Mouse (Mus musculus): Measurements from ENCODE around the gene Fam71f1. TPM values are rescaled to one million over a fixed set of nuclear protein-coding genes. Genes with fewer than 3 reads are reported as not detected.

Gene Fam71f1
- polyA plus RNA-seq (2015; fragmentation: Nextera tagmentation; extraction: Ambion mirVana) = 0.28 TPM in 1 of 2 replicates, not detected in the other

GRCm38 (mm10) chr6:29318879-29319278 lies at the start of gene Fam71f1:
Gene Fam71f1 (plus strand): TSS chr6:29319140.
- no peak within 1 kb of the TSS for H3K4me3 ChIP-seq (replicated peaks)
- H3K9ac ChIP-seq = no peak within 1 kb of the TSS
- no peak for ATAC-seq (ENCODE audit: insufficient number of reproducible peaks, low FRiP score, low TSS enrichment, low read depth)
- no peaks in the 10 kb centered on the region for H3K27me3 ChIP-seq
- no peaks in the 10 kb centered on the region for H3K9me3 ChIP-seq (replicated peaks)
- no peaks in the 10 kb centered on the region for H3K4me1 ChIP-seq
- 65% methylated on average over 5 of the region's 5 CpGs for WGBS
- H3K27ac ChIP-seq (replicated peaks) = no peak within 1 kb of the TSS; the same call in 1 of the 2 replicates
- H3K4me2 ChIP-seq (replicated peaks) = no peak within 1 kb of the TSS
- H3K36me3 ChIP-seq = no peaks in the 10 kb centered on the region

- Histone ChIP-seq H3K4me1 (peaks cover 14% of the 10 kb centered on the region; the same call in 1 of the 2 replicates), H3K27me3 (no peaks in the 10 kb centered on the region), H3K4me3 (replicated peaks) (no peak overlapping the region), H3K4me2 (replicated peaks) (no peak overlapping the region; the same call in 1 of the 2 replicates), H3K27ac (replicated peaks) (no peak overlapping the region), H3K9me3 (replicated peaks) (no peaks in the 10 kb centered on the region), H3K9ac (no peak overlapping the region), H3K36me3 (peaks cover 9% of the 10 kb centered on the region; the same call in 1 of the 2 replicates)
- ATAC-seq (ENCODE audit: insufficient number of reproducible peaks, low FRiP score, low TSS enrichment, low read depth) = no peak
- 9% methylated on average over 8 of the region's 8 CpGs for WGBS
Observed at GRCm38 (mm10) chr6:29270961-29271360, 48.0 kb upstream of the Fam71f1 start.

- Histone ChIP-seq H3K27me3 (no peaks in the 10 kb centered on the region), H3K9ac (peak within 1 kb of the TSS; percentile 74), H3K27ac (replicated peaks) (peak within 1 kb of the TSS; percentile 81), H3K36me3 (peaks cover 12% of the 10 kb centered on the region; the same call in 1 of the 2 replicates), H3K4me1 (peaks cover 14% of the 10 kb centered on the region; the same call in 1 of the 2 replicates), H3K4me2 (replicated peaks) (peak within 1 kb of the TSS; percentile 63), H3K4me3 (replicated peaks) (peak within 1 kb of the TSS; percentile 72), H3K9me3 (replicated peaks) (no peaks in the 10 kb centered on the region)
- peak; percentile 96 for ATAC-seq (ENCODE audit: insufficient number of reproducible peaks, low FRiP score, low TSS enrichment, low read depth)
- under 1% methylated on average over 46 of the region's 46 CpGs for WGBS
Observed at GRCm38 (mm10) chr6:29272312-29273072, 46.4 kb upstream of the Fam71f1 start, which contains the start of gene Hilpda. Gene Hilpda (plus strand): TSS chr6:29272488.

DNA sequence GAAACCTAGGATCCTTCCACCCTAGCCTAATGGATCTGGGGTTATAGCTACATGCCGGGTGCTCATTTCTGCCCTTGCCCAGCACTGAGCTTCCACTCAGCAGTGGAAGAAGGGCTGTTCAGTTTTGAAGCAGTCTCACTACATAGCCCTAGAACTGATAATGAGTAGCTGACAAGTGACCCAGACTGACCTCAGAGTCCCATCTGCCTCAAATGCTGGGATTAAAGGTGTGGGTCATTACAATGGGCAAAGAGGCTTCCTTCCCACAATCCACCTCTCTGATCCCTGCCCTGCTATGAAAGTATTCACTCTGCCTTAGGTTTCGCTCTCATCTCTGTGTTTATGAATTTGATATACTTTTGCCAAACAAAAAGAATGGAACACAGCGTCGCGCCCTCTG lies 42.2 kb upstream of the Fam71f1 start:
- H3K4me1 ChIP-seq = 0 out of 2 replicates have a peak, but pooled peaks cover 11% of the 10 kb centered on the region
- H3K4me2 ChIP-seq (replicated peaks) = no peak overlapping the region
- H3K27ac ChIP-seq (replicated peaks) = no peak overlapping the region
- H3K27me3 ChIP-seq = no peaks in the 10 kb centered on the region
- WGBS = 87% methylated on average over 5 of the region's 5 CpGs
- peaks cover 12% of the 10 kb centered on the region; the same call in 1 of the 2 replicates for H3K36me3 ChIP-seq
- no peaks in the 10 kb centered on the region for H3K9me3 ChIP-seq (replicated peaks)
- no peak overlapping the region for H3K4me3 ChIP-seq (replicated peaks)
- no peak for ATAC-seq (ENCODE audit: insufficient number of reproducible peaks, low FRiP score, low TSS enrichment, low read depth)
- H3K9ac ChIP-seq = no peak overlapping the region

DNA sequence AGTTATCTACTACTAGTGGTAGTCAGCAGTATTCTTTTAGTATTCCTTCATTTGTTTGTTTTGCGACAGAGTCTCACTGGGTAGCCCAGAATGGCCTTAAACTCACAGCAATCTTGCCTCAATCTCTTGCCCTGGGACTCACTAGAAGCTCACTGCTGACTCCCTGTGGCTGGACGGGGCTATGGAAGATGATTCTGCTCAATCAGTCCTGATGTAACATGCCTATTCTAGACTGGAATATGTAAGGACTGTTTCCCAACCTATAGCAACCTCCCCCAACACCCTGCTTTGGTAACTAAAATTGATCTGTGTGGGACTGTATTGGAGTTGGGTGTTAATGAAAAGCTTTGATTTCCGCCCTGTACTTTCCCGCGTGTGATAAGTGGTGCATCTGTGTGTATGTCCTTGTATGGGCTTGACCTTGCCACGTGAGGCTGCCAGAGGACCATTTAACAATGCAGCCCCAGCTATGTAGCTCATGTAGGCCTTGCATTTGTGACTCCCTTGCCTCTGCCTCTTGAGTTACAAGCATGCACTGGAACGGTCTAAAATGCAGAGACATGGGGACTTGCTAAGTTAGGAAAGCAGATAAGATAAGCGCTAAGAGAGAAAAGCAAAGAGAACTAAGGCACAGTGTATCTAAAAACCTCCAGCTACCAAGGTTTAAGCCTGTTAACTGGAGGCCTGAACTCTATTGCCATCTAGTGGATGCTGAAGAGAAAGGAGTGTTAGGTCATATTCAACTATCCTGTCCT lies 40.2 kb upstream of the Fam71f1 start:
- ATAC-seq (ENCODE audit: insufficient number of reproducible peaks, low FRiP score, low TSS enrichment, low read depth) = no peak
- Histone ChIP-seq H3K9me3 (replicated peaks) (no peaks in the 10 kb centered on the region), H3K4me2 (replicated peaks) (no peak overlapping the region), H3K9ac (no peak overlapping the region), H3K36me3 (peaks cover 12% of the 10 kb centered on the region; the same call in 1 of the 2 replicates), H3K27ac (replicated peaks) (no peak overlapping the region), H3K4me3 (replicated peaks) (no peak overlapping the region), H3K4me1 (0 out of 2 replicates have a peak, but pooled peaks cover 4% of the 10 kb centered on the region), H3K27me3 (no peaks in the 10 kb centered on the region)
- WGBS = 30% methylated on average over 8 of the region's 8 CpGs

DNA sequence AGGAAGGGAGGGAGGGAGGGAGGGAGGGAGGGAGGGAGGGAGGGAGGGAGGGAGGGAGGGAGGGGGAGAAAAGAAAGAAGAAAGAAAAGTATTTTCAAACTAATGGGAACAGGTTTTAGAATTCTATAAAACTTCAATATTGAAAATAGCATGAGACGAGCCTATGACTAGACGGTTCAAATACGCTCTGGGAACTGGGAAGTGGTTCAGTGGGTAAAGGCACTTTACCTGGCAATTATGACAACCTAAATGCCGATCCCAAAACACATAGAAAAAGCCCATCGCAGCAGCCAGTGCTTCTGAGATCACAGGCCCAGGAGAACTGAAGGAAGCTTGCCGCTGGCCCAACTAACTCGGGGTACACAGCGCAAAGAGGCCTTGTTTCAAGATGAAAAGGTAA lies 39.6 kb upstream of the Fam71f1 start, which contains the start of gene Fam71f2:
Gene Fam71f2, plus strand, starts transcription at position 301 of the 400 bp plus-strand sequence.
- Histone ChIP-seq H3K36me3 (peaks cover 12% of the 10 kb centered on the region; the same call in 1 of the 2 replicates), H3K9ac (no peak within 1 kb of the TSS), H3K4me1 (0 out of 2 replicates have a peak, but pooled peaks cover 4% of the 10 kb centered on the region), H3K9me3 (replicated peaks) (no peaks in the 10 kb centered on the region), H3K27ac (replicated peaks) (no peak within 1 kb of the TSS), H3K4me3 (replicated peaks) (no peak within 1 kb of the TSS), H3K27me3 (no peaks in the 10 kb centered on the region), H3K4me2 (replicated peaks) (no peak within 1 kb of the TSS)
- no peak for ATAC-seq (ENCODE audit: insufficient number of reproducible peaks, low FRiP score, low TSS enrichment, low read depth)
- 80% methylated on average over 8 of the region's 8 CpGs for WGBS

DNA sequence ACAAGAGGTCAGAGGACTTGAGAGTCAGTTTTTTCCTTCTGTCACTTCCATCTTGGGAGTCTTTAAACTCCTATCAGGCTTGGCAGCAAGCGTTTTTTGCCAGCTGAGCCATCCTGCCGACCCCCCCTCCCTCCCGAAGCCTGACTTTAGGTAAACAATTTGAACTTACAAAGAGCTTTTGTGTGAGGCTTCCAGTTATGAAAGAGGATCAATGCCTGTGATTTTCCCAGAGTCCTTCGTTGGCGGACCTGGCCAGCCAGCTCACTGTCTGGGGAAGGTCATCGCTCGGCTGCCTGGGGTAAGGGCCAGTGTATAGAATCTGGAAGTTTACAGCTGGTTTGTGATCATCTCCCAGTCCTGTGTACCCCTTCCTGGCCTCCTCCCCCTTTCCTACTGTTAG lies 38.3 kb upstream of the Fam71f1 start:
- Histone ChIP-seq H3K4me1 (no peaks in the 10 kb centered on the region), H3K27me3 (no peaks in the 10 kb centered on the region), H3K9me3 (replicated peaks) (no peaks in the 10 kb centered on the region), H3K27ac (replicated peaks) (no peak overlapping the region), H3K4me3 (replicated peaks) (no peak overlapping the region), H3K4me2 (replicated peaks) (no peak overlapping the region), H3K36me3 (0 out of 2 replicates have a peak, but pooled peaks cover 2% of the 10 kb centered on the region), H3K9ac (no peak overlapping the region)
- no peak for ATAC-seq (ENCODE audit: insufficient number of reproducible peaks, low FRiP score, low TSS enrichment, low read depth)
- 33% methylated on average over 7 of the region's 7 CpGs for WGBS

DNA sequence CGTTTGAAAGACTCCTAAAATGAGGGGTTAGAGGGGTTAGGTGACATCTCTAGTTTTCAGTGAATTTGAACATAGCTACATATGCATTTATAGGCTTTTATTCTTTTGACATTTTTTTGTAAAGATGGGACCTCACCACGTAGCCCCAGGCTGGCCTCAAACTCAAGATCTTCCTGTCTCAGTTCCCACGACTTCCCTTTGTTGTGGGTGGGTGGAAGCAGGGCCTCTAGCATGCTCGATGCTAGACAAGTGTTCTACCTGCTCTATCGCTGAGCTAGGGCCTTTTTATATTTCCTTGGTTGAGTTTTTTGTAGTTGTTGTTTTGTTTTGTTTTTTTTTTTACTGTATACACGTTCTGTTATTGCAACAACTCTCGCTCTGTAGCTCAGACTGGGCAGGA lies 32.1 kb upstream of the Fam71f1 start:
- ATAC-seq (ENCODE audit: insufficient number of reproducible peaks, low FRiP score, low TSS enrichment, low read depth) = no peak
- WGBS = 62% methylated on average over 7 of the region's 7 CpGs
- H3K9ac ChIP-seq = no peak overlapping the region

DNA sequence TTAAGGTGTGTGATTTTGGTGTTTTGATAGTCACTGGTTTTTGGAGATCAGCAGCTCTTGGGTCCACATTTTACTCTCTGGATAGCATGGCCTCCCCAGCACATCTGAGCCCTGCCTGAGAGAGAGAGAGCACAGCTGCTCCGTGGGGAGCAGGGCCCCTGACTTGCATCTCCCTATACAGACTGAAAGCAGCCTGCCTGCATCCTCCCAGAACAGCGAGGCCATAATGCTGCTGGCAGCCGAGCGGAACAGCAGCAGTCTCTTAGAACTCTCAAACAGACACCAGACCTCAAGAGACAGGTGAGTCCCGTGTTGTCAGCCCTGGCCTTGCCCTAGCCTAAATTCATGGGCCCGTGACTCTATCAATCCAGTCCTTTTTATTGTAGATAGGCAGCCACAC lies 31.5 kb upstream of the Fam71f1 start:
- Histone ChIP-seq H3K4me2 (replicated peaks) (no peak overlapping the region), H3K9ac (no peak overlapping the region), H3K9me3 (replicated peaks) (no peaks in the 10 kb centered on the region), H3K4me1 (no peaks in the 10 kb centered on the region), H3K4me3 (replicated peaks) (no peak overlapping the region), H3K27me3 (no peaks in the 10 kb centered on the region), H3K36me3 (no peaks in the 10 kb centered on the region), H3K27ac (replicated peaks) (no peak overlapping the region)
- ATAC-seq (ENCODE audit: insufficient number of reproducible peaks, low FRiP score, low TSS enrichment, low read depth) = no peak
- WGBS = 35% methylated on average over 6 of the region's 6 CpGs

More for the DNA sequence above, 32.1 kb upstream of the Fam71f1 start:
- no peak overlapping the region for H3K4me2 ChIP-seq (replicated peaks)
- no peak overlapping the region for H3K27ac ChIP-seq (replicated peaks)
- H3K4me1 ChIP-seq = no peaks in the 10 kb centered on the region
- H3K9me3 ChIP-seq (replicated peaks) = no peaks in the 10 kb centered on the region
- no peaks in the 10 kb centered on the region for H3K36me3 ChIP-seq
- no peaks in the 10 kb centered on the region for H3K27me3 ChIP-seq
- H3K4me3 ChIP-seq (replicated peaks) = no peak overlapping the region

GRCm38 (mm10) chr6:29287944-29288343 lies 31.0 kb upstream of the Fam71f1 start:
- H3K27ac ChIP-seq (replicated peaks) = no peak overlapping the region
- ATAC-seq (ENCODE audit: insufficient number of reproducible peaks, low FRiP score, low TSS enrichment, low read depth) = no peak
- 72% methylated on average over 5 of the region's 5 CpGs for WGBS
- no peak overlapping the region for H3K4me3 ChIP-seq (replicated peaks)
- H3K4me2 ChIP-seq (replicated peaks) = no peak overlapping the region
- H3K9me3 ChIP-seq (replicated peaks) = no peaks in the 10 kb centered on the region
- no peaks in the 10 kb centered on the region for H3K36me3 ChIP-seq
- H3K9ac ChIP-seq = no peak overlapping the region
- H3K27me3 ChIP-seq = no peaks in the 10 kb centered on the region
- H3K4me1 ChIP-seq = no peaks in the 10 kb centered on the region

DNA sequence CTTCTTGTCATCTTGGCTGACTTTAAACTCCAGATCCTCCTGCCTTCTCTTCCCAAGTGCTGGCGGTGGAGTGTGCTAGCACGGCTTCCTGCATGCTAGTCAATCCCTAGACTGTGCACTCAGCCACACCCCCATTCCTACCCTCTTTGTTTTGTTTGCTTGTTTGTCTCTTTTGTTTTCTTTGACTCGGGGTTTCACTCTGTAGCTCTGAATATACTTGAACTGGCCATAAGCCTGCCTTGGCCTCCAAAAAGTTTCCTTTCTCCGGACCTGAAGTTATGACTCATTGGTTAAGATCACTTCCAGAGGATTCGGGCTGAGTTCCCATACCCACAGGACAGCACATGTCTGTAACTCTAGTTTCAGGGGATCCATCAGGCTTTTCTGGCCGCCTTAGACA lies 30.3 kb upstream of the Fam71f1 start:
- Histone ChIP-seq H3K27me3 (no peaks in the 10 kb centered on the region), H3K27ac (replicated peaks) (no peak overlapping the region), H3K9me3 (replicated peaks) (no peaks in the 10 kb centered on the region), H3K4me1 (no peaks in the 10 kb centered on the region), H3K4me3 (replicated peaks) (no peak overlapping the region), H3K9ac (no peak overlapping the region), H3K36me3 (no peaks in the 10 kb centered on the region), H3K4me2 (replicated peaks) (no peak overlapping the region)
- ATAC-seq (ENCODE audit: insufficient number of reproducible peaks, low FRiP score, low TSS enrichment, low read depth) = no peak
- 66% methylated on average over 6 of the region's 6 CpGs for WGBS

Data from embryonic facial prominence, embryonic 15.5 days (tissue).